Mouse (Mus musculus) embryonic facial prominence, embryonic 11.5 days (tissue): ENCODE results near the gene Grm8. TPM values are rescaled to one million over a fixed set of nuclear protein-coding genes. Genes with fewer than 3 reads are reported as not detected.

Experiments
- ATAC-seq: fragments of 200-750 bp; cut with Nextera tagmentation; replicated peaks from 2 replicates; pipeline ENCODE4 v1.8.0; 2017; ENCODE audit warnings: low read depth; ENCODE audit not compliant: insufficient number of reproducible peaks, low FRiP score, low TSS enrichment
- DNase-seq: peaks from one replicate; pipeline ENCODE4 v3.0.0-alpha.2; 2015; ENCODE audit warnings: low spot score
- H3K27ac ChIP-seq: fragments of 300-500 bp; sonication (generic); replicated peaks from 2 replicates; pipeline ENCODE4 v1.5.1; 2014; ENCODE audit warnings: mild to moderate bottlenecking, low read depth, low read length, control low read depth
- H3K27me3 ChIP-seq: fragments of 300-500 bp; sonication (generic); 2 replicates; pipeline ENCODE4 v1.6.1; 2014; ENCODE audit warnings: mild to moderate bottlenecking, low read length, moderate library complexity, mixed read lengths; ENCODE audit not compliant: control insufficient read depth, insufficient read depth
- H3K36me3 ChIP-seq: fragments of 300-500 bp; sonication (generic); replicated peaks from 2 replicates; pipeline ENCODE4 v1.6.1; 2014; ENCODE audit warnings: low read depth, mild to moderate bottlenecking, low read length, moderate library complexity, mixed read lengths; ENCODE audit not compliant: control insufficient read depth, insufficient read depth
- H3K4me1 ChIP-seq: fragments of 300-500 bp; sonication (generic); 2 replicates; pipeline ENCODE4 v1.6.1; 2014; ENCODE audit warnings: low read length, mixed read lengths; ENCODE audit not compliant: control insufficient read depth, insufficient read depth
- H3K4me2 ChIP-seq: fragments of 300-500 bp; sonication (generic); 2 replicates; pipeline ENCODE4 v1.6.1; 2014; ENCODE audit warnings: low read depth, mild to moderate bottlenecking, control low read depth, low read length, moderate library complexity
- H3K4me3 ChIP-seq: fragments of 300-500 bp; sonication (generic); 2 replicates; pipeline ENCODE4 v1.5.1; 2014; ENCODE audit warnings: low read depth, low read length, control low read depth
- H3K9ac ChIP-seq: fragments of 300-500 bp; sonication (generic); replicated peaks from 2 replicates; pipeline ENCODE4 v1.6.1; 2014; ENCODE audit warnings: mild to moderate bottlenecking, control low read depth, low read length
- H3K9me3 ChIP-seq: fragments of 300-500 bp; sonication (generic); replicated peaks from 2 replicates; pipeline ENCODE4 v1.6.1; 2016; ENCODE audit warnings: mild to moderate bottlenecking, low read length, inconsistent platforms, mixed read lengths; ENCODE audit not compliant: control insufficient read depth
- WGBS: fragments of 180-500 bp; shearing (Covaris S2); extraction: QIAGEN DNeasy Blood & Tissue Kit; methylation state at CpG from one replicate; pipeline ENCODE4 v1.1.7; 2014; 5-methylcytosine and 5-hydroxymethylcytosine counted together
- polyA plus RNA-seq: library from polyadenylated mRNA; unstranded; fragments of >200 nt; fragmentation: Nextera tagmentation; extraction: Ambion mirVana; gene quantifications from 2 replicates; pipeline ENCODE4 v1.2.1, GENCODE M21; 2014

Grm8 gene
- polyA plus RNA-seq, 1 experiment from 2014 or later = 1.2 TPM

DNA sequence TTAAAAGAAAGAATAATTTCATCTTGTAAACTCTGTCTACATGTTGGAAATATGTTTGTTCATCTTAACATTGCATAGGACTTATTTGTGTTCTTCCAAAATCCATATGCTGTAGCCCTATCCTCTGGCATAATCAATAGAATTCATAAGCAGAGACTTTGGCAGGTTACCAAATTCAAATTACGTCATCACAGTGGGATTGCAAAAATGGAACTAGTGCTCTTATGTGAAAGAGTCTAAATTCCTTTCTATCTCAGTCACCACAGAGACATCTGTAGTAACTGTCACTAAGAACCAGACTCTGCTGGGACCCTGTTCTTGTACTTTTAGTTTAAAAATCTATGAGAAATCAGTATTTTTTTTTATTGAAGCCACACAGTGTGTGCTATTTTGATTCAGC lies 352.7 kb downstream of the Grm8 start:
- 83% methylated on average over 1 of the region's 1 CpGs for WGBS
- no peaks in the 10 kb centered on the region for H3K27me3 ChIP-seq
- no peaks in the 10 kb centered on the region for H3K36me3 ChIP-seq
- ATAC-seq = no peak
- no peaks in the 10 kb centered on the region for H3K4me1 ChIP-seq
- no peak overlapping the region for H3K4me3 ChIP-seq
- DNase-seq = no peak
- no peak overlapping the region for H3K27ac ChIP-seq
- H3K9ac ChIP-seq = no peak overlapping the region
- H3K4me2 ChIP-seq = no peak overlapping the region
- H3K9me3 ChIP-seq = no peaks in the 10 kb centered on the region

DNA sequence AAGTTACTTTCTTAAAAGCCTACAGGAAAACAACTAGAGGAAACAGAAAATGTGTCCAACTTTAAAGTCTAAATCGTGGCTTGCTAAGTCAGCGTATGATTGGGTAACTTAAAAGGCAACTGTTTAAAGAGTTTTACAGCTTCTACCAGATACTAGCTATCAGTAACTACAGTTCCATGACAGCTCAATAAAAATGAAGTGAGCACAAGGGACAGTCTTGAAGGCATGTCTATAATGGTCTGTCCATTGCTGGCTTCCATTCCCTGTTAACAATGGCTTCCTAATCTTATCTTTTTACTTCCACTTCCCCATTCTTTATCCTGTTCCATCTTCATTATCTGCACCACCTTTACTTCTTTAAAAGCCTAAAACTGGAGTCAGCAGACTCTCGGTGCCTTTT lies 353.6 kb downstream of the Grm8 start:
- DNase-seq (no peak), ATAC-seq (no peak)
- 87% methylated on average over 3 of the region's 3 CpGs for WGBS
- H3K27me3 ChIP-seq = no peaks in the 10 kb centered on the region
- H3K4me1 ChIP-seq = no peaks in the 10 kb centered on the region
- H3K4me3 ChIP-seq = no peak overlapping the region
- H3K4me2 ChIP-seq = no peak overlapping the region
- H3K9ac ChIP-seq = no peak overlapping the region
- no peaks in the 10 kb centered on the region for H3K9me3 ChIP-seq
- H3K36me3 ChIP-seq = no peaks in the 10 kb centered on the region
- H3K27ac ChIP-seq = no peak overlapping the region

DNA sequence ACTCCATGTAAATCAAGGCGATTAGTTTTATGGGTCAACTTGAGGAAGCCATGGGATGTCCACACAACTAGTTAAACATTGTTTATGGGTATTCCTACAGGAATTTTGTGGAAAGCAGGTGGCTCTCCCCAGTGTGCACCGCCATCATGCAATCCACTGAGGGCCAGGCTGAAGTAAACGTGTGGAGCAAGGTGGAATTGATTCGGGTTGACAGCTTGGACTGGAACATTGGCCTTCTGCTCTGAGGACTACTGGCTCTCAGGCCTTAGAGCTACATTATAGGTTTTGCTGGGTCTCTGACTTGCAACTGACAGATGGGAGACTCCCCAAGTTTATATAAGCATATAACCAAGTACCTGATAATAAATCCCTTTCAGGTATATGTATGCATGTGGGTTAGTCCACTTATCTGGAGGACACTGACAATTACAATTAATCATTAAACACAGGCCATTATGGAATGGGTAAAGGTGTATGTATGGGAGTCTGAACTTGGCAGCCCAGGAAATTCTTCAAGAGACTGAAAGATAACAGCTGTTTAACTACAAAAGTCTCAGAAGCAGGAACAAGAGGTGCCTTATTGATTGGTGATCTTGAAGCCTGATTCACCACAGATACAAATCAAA lies 359.2 kb downstream of the Grm8 start:
- H3K27me3 ChIP-seq = no peaks in the 10 kb centered on the region
- no peak overlapping the region for H3K4me2 ChIP-seq
- no peak for ATAC-seq
- no peak overlapping the region for H3K27ac ChIP-seq
- H3K4me3 ChIP-seq = no peak overlapping the region
- no peaks in the 10 kb centered on the region for H3K4me1 ChIP-seq
- no peak overlapping the region for H3K9ac ChIP-seq
- H3K36me3 ChIP-seq = no peaks in the 10 kb centered on the region
- H3K9me3 ChIP-seq = no peaks in the 10 kb centered on the region
- DNase-seq = no peak
- WGBS = 83% methylated on average over 4 of the region's 4 CpGs

DNA sequence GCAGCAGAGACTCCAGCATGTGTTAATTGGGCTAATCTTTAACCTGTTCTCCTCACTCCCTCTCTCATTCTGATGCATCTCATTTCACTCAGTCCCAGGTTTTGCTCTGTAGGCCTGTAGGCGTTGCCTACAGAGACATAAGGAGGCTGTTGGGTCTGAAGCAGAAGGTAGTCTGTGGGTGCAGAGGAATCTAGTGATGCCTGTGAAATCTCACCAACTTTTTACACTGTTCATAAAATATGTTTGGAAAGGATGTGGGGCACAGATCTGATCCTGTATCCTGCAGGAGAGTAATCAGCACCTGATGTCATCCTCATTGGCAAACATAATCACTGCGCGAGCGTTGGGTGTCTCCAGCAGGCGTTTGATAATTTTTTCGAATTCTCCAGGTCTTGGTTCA lies 372.9 kb downstream of the Grm8 start:
- no peak for DNase-seq
- H3K27me3 ChIP-seq = no peaks in the 10 kb centered on the region
- H3K27ac ChIP-seq = no peak overlapping the region
- H3K36me3 ChIP-seq = no peaks in the 10 kb centered on the region
- no peaks in the 10 kb centered on the region for H3K9me3 ChIP-seq
- H3K4me2 ChIP-seq = no peak overlapping the region
- H3K9ac ChIP-seq = no peak overlapping the region
- ATAC-seq = no peak
- H3K4me1 ChIP-seq = no peaks in the 10 kb centered on the region
- H3K4me3 ChIP-seq = no peak overlapping the region
- WGBS = 90% methylated on average over 6 of the region's 6 CpGs

DNA sequence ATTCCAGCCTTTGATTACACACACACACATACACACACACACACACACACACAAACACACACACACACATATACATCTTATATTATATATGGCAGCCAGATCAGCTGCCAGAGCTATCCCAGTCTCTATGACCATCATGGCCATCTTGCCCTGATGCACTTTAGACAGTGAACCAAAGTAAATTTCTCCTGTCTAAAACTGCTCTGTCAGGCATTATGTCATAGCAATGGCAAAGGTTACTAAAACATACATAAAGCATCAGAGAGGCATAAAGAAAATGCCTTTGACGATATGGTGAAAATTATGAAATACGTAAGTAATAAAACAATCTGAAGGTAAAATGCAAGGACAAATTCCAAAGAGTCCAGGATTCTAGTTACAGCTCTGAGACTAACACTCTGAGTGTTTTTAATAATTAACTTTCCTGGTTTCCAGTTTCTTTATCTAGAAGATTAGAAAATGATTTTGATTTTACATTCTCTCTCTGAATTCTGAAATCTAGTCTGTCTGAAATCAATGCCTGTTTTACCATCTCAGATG lies 381.6 kb downstream of the Grm8 start:
- 90% methylated on average over 2 of the region's 2 CpGs for WGBS
- no peaks in the 10 kb centered on the region for H3K4me1 ChIP-seq
- ATAC-seq (no peak), DNase-seq (no peak)
- H3K9me3 ChIP-seq = no peaks in the 10 kb centered on the region
- H3K4me3 ChIP-seq = no peak overlapping the region
- H3K27ac ChIP-seq = no peak overlapping the region
- H3K27me3 ChIP-seq = no peaks in the 10 kb centered on the region
- no peaks in the 10 kb centered on the region for H3K36me3 ChIP-seq
- no peak overlapping the region for H3K4me2 ChIP-seq
- no peak overlapping the region for H3K9ac ChIP-seq

DNA sequence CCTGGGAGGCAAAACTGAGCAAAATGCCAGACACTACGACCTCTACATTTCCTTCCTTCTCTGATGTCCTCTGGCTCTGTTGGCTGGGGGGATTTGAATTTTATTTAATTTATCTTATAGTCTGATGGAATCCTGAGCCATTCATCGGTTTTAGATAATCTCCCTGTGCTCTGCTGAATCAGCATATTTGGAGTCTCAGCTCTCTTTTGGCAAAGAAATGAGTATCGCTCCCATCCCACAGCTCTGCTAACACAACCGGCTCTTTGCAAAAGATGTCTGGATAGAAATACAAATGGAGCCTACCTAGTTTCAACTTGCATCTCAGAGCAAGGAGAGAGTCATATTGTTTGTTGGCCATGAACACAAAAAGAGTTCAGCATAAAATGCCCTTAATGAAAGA lies 388.5 kb downstream of the Grm8 start:
- no peak overlapping the region for H3K4me3 ChIP-seq
- no peaks in the 10 kb centered on the region for H3K4me1 ChIP-seq
- ATAC-seq (no peak), DNase-seq (no peak)
- H3K4me2 ChIP-seq = no peak overlapping the region
- no peaks in the 10 kb centered on the region for H3K36me3 ChIP-seq
- H3K9me3 ChIP-seq = no peaks in the 10 kb centered on the region
- H3K9ac ChIP-seq = no peak overlapping the region
- WGBS = 66% methylated on average over 4 of the region's 4 CpGs
- H3K27me3 ChIP-seq = no peaks in the 10 kb centered on the region
- no peak overlapping the region for H3K27ac ChIP-seq

DNA sequence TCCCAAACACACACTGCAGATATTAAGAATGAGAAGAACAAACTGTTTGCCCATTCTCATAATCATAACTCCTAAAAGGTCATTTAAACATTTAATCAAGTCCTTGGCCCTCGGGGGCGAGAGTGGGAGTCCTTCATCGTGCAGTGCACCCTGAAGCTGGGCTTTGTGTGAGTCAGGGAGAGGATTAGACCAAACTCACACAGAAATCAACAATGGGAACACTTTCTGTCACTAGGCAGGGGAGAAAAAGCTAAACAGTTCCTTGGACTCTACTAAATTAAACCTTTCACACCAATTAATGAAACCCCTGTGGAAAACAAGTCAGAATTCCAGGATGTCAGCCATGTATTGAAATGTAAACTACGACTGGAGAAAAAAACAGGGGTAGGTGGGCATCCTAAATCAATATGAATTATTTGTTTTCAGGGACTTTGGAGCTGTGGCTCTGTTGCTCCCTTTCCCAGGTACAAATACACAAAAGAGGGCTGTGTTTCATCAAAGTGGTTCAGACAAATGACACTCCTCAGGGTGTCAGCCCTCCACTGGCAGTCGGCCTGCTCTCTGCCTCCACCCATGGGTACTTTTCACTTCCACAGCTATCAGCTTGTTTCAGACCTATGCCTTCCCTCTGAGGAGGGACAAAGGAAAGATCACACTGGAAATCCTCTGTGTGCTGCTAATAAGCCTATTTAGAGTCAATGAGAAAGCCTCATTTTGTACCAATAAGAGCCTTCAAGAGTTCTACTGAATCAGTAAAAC lies 389.1 kb downstream of the Grm8 start:
- no peak overlapping the region for H3K4me3 ChIP-seq
- H3K4me1 ChIP-seq = no peaks in the 10 kb centered on the region
- H3K9ac ChIP-seq = no peak overlapping the region
- no peaks in the 10 kb centered on the region for H3K27me3 ChIP-seq
- H3K36me3 ChIP-seq = no peaks in the 10 kb centered on the region
- DNase-seq (no peak), ATAC-seq (no peak)
- no peaks in the 10 kb centered on the region for H3K9me3 ChIP-seq
- no peak overlapping the region for H3K4me2 ChIP-seq
- H3K27ac ChIP-seq = no peak overlapping the region
- 16% methylated on average over 5 of the region's 5 CpGs for WGBS

DNA sequence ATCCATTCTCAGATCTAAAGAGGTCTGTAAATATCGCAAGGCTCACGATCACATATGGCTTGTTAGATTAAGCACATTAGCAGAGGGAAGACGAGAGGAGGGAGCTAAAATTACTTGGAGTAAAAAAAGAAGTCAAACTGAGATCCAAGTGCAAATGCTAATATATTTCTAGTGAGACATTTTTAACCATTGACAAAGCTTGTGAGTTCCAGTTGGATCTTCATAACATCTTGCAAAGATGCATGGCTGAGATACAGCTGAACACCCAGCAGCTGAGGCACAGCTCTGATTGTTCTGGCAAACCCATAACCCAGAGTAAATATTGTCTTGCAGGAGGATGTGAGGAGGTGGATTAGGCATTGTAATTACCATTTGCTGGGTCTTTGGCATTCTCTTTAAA lies 445.6 kb downstream of the Grm8 start:
- Histone ChIP-seq H3K9me3 (no peaks in the 10 kb centered on the region), H3K36me3 (no peaks in the 10 kb centered on the region), H3K27me3 (no peaks in the 10 kb centered on the region), H3K4me2 (no peak overlapping the region), H3K4me3 (no peak overlapping the region), H3K4me1 (no peaks in the 10 kb centered on the region), H3K27ac (no peak overlapping the region), H3K9ac (no peak overlapping the region)
- WGBS = 80% methylated on average over 3 of the region's 3 CpGs
- DNase-seq = no peak
- ATAC-seq = no peak
